Mouse (Mus musculus) left cerebral cortex, postnatal 10 days (tissue): Measurements from ENCODE around the gene Rpl22l1. TPM values are rescaled to one million over a fixed set of nuclear protein-coding genes. Genes with fewer than 3 reads are reported as not detected.
"Not testable (repeated sequence)": the region's sequence is repeated elsewhere in the genome, so short reads cannot be mapped to it uniquely, and the experiment has no call there.

Experiments
- DNase-seq, 2 experiments: peaks; one replicate each; pipeline ENCODE4 v3.0.0; 2021 to 2022; ENCODE audit warnings: low spot score in 2 of 2, mixed read lengths in 1 of 2; ENCODE audit errors: extremely low spot score in 1 of 2
- intact Hi-C: fragments of 180-260 bp; cut with DNase I; formaldehyde crosslinking; loops from one replicate; pipeline ENCODE4 v1.15.1; 2025
- total RNA-seq, 2 experiments: library from RNA; stranded (reverse); gene quantifications; 2 replicates each; pipeline ENCODE4 v1.2.3; 2021

The Rpl22l1 gene
- total RNA-seq, 2 experiments from 2014 or later: 245 to 251 TPM

- intact Hi-C loops: no loop called here
- no peak for DNase-seq
Observed at GRCm38 (mm10) chr3:28827605-28828004, 22.4 kb downstream of the Rpl22l1 start.

- DNase-seq: no peak
- intact Hi-C loops: no loop called here
Observed at GRCm38 (mm10) chr3:28829454-28829853, 24.2 kb downstream of the Rpl22l1 start.

GRCm38 (mm10) chr3:28836796-28837371 is 31.6 kb downstream of the Rpl22l1 start:
- intact Hi-C loops: no loop called here
- DNase-seq: no peak

GRCm38 (mm10) chr3:28841886-28842649 is 36.8 kb downstream of the Rpl22l1 start:
- no peak for DNase-seq
- intact Hi-C loops: no loop called here

- intact Hi-C loops: no loop called here
- no peak for DNase-seq
Observed at GRCm38 (mm10) chr3:28843231-28843630, 38.0 kb downstream of the Rpl22l1 start.

- intact Hi-C loops: no loop called here
- no peak for DNase-seq
Observed at GRCm38 (mm10) chr3:28847115-28847514, 41.9 kb downstream of the Rpl22l1 start.

- intact Hi-C loops, DNase-seq: not testable (repeated sequence)
Observed at GRCm38 (mm10) chr3:28852174-28852573, 46.9 kb downstream of the Rpl22l1 start.

Other genes starting within 250 kb of the Rpl22l1 start
- gene Slc2a2, start 107.5 kb upstream of the Rpl22l1 start, total RNA-seq: not detected
- 10 to 100 TPM; 18.2 to 18.6 TPM for gene Eif5a2, start 24.2 kb upstream of the Rpl22l1 start, total RNA-seq
- not detected for gene Gm1527, start 87.2 kb downstream of the Rpl22l1 start, total RNA-seq